Mouse (Mus musculus) thymus, adult 2 months (tissue): Measurements from ENCODE around the gene Asic3.
"Not testable (repeated sequence)": the region's sequence is repeated elsewhere in the genome, so short reads cannot be mapped to it uniquely, and the experiment has no call there.

Source experiments
- CTCF ChIP-seq: fragments of 200-500 bp; IDR thresholded peaks from 2 replicates; pipeline ENCODE4 v1.5.1; 2012; ENCODE audit warnings: mild to moderate bottlenecking, control low read depth, low read length, moderate library complexity, borderline replicate concordance; ENCODE audit not compliant: control insufficient read depth, poor library complexity, insufficient read depth; ENCODE audit errors: extremely low read depth
- POLR2A ChIP-seq: fragments of 200-500 bp; IDR thresholded peaks from 2 replicates; pipeline ENCODE4 v1.6.1; 2012; ENCODE audit warnings: mild to moderate bottlenecking, low read length, control low read depth, moderate library complexity; ENCODE audit not compliant: control insufficient read depth, poor library complexity, insufficient read depth; ENCODE audit errors: extremely low read depth

DNA sequence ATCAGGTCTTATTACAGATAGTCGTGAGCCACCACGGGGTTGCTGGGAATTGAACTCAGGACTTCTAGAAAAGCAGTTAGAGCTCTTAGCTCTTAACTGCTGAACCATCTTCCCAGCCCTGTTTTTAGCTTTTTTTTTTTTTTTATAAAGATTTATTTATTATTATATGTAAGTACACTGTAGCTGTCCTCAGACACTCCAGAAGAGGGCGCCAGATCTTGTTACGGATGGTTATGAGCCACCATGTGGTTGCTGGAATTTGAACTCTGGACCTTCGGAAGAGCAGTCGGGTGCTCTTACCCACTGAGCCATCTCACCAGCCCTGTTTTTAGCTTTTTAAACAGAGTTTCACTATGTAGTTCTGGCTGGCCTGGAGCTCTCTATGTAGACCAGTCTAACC is 16.9 kb upstream of the Asic3 start:
- not testable (repeated sequence) for TF ChIP-seq POLR2A, CTCF
